8 mouse cellular contexts compared by ENCODE assay signal in genomic region chr1:161142531-161143159, GRCm38 (mm10). TPM values are rescaled to one million over a fixed set of nuclear protein-coding genes. Genes with fewer than 3 reads are reported as not detected.
DNase-seq lines count a peak whose midpoint lies in the region; ATAC-seq and TF ChIP-seq lines count a peak whose summit lies in the region.

Ankrd45 (plus strand) TSS chr1:161142691.

- no peak for TF ChIP-seq EP300 in heart, postnatal 0 days (IDR thresholded peaks at IDR 0.05; ENCODE audit: low read depth)

- H3K36me3 ChIP-seq in megakaryocyte, embryonic 14.5 days (replicated peaks; ENCODE audit: low read length): no peaks in the 10 kb centered on the region
- H3K36me3 ChIP-seq in embryonic facial prominence, embryonic 11.5 days (replicated peaks; ENCODE audit: control insufficient read depth, insufficient read depth, low read depth, low read length): no peaks in the 10 kb centered on the region
- no peaks in the 10 kb centered on the region for H3K36me3 ChIP-seq in heart, postnatal 0 days (replicated peaks; ENCODE audit: control insufficient read depth, insufficient read depth, low read length)
- no peaks in the 10 kb centered on the region for H3K36me3 ChIP-seq in liver, embryonic 13.5 days
- H3K36me3 ChIP-seq in neural tube, embryonic 15.5 days: no peaks in the 10 kb centered on the region

- H3K4me2 ChIP-seq in embryonic facial prominence, embryonic 11.5 days (ENCODE audit: low read depth, low read length): peak within 1 kb of the TSS; percentile 56
- H3K4me2 ChIP-seq in heart, postnatal 0 days (ENCODE audit: low read depth, low read length): peak within 1 kb of the TSS; percentile 80
- peak within 1 kb of the TSS; percentile 48 for H3K4me2 ChIP-seq in liver, embryonic 13.5 days
- peak within 1 kb of the TSS; percentile 87 for H3K4me2 ChIP-seq in neural tube, embryonic 15.5 days

- WGBS in embryonic facial prominence, embryonic 11.5 days: 5% methylated on average over 32 of the region's 33 CpGs
- 6% methylated on average over 32 of the region's 33 CpGs for WGBS in heart, postnatal 0 days
- 10% methylated on average over 33 of the region's 33 CpGs for WGBS in liver, embryonic 13.5 days (ENCODE audit: insufficient replicate concordance)
- 3% methylated on average over 31 of the region's 33 CpGs for WGBS in neural tube, embryonic 15.5 days

- no peak within 1 kb of the TSS for H3K27ac ChIP-seq in embryonic facial prominence, embryonic 11.5 days (replicated peaks; ENCODE audit: low read depth, low read length)
- H3K27ac ChIP-seq in heart, postnatal 0 days (ENCODE audit: low read depth): no peak within 1 kb of the TSS
- H3K27ac ChIP-seq in liver, embryonic 13.5 days: no peak within 1 kb of the TSS
- H3K27ac ChIP-seq in neural tube, embryonic 15.5 days (replicated peaks): peak within 1 kb of the TSS; percentile 33; the same call in 1 of the 2 replicates

- H3K4me1 ChIP-seq in megakaryocyte, embryonic 14.5 days: peaks cover 10% of the 10 kb centered on the region
- no peaks in the 10 kb centered on the region for H3K4me1 ChIP-seq in embryonic facial prominence, embryonic 11.5 days (ENCODE audit: control insufficient read depth, insufficient read depth, low read length)
- 0 out of 2 replicates have a peak, but pooled peaks cover 7% of the 10 kb centered on the region for H3K4me1 ChIP-seq in heart, postnatal 0 days (ENCODE audit: control insufficient read depth, insufficient read depth)
- peaks cover 4% of the 10 kb centered on the region; the same call in 1 of the 2 replicates for H3K4me1 ChIP-seq in liver, embryonic 13.5 days (replicated peaks)
- peaks cover 7% of the 10 kb centered on the region; the same call in 1 of the 2 replicates for H3K4me1 ChIP-seq in neural tube, embryonic 15.5 days

- H3K9ac ChIP-seq in embryonic facial prominence, embryonic 11.5 days (replicated peaks; ENCODE audit: low read length): peak within 1 kb of the TSS; percentile 4; the same call in 1 of the 2 replicates
- peak within 1 kb of the TSS; percentile 42 for H3K9ac ChIP-seq in heart, postnatal 0 days (replicated peaks; ENCODE audit: low read depth, low read length)
- no peak within 1 kb of the TSS for H3K9ac ChIP-seq in liver, embryonic 13.5 days
- peak within 1 kb of the TSS; percentile 66 for H3K9ac ChIP-seq in neural tube, embryonic 15.5 days (replicated peaks)

- H3K4me3 ChIP-seq in megakaryocyte, embryonic 14.5 days (replicated peaks): peak within 1 kb of the TSS; percentile 72
- H3K4me3 ChIP-seq in embryonic facial prominence, embryonic 11.5 days (ENCODE audit: low read depth, low read length): peak within 1 kb of the TSS; percentile 21
- peak within 1 kb of the TSS; percentile 53 for H3K4me3 ChIP-seq in heart, postnatal 0 days (ENCODE audit: low read depth, low read length)
- H3K4me3 ChIP-seq in liver, embryonic 13.5 days (replicated peaks): peak within 1 kb of the TSS; percentile 23
- H3K4me3 ChIP-seq in neural tube, embryonic 15.5 days (replicated peaks): peak within 1 kb of the TSS; percentile 56

- no peak for TF ChIP-seq CTCF in heart, postnatal 0 days (IDR thresholded peaks at IDR 0.05; ENCODE audit: low read depth)

- peak; percentile 75 for DNase-seq in embryonic facial prominence, embryonic 11.5 days (ENCODE audit: low spot score)
- peak; percentile 36 for DNase-seq in heart, postnatal 0 days (ENCODE audit: low spot score)
- peak; percentile 65 to 81 for DNase-seq in kidney, postnatal 36 days
- DNase-seq in liver, embryonic 13.5 days: peak; percentile 31
- peak; percentile 27 to 64 for DNase-seq in urinary bladder, postnatal 4 days (ENCODE audit: low spot score in 2 of 2)

- no peak for ATAC-seq in megakaryocyte, adult 5-6 weeks (ENCODE audit: poor library complexity, severe bottlenecking)
- ATAC-seq in embryonic facial prominence, embryonic 11.5 days (replicated peaks; ENCODE audit: insufficient number of reproducible peaks, low FRiP score, low TSS enrichment, low read depth): peak; percentile 95
- peak; percentile 83 for ATAC-seq in heart, postnatal 0 days (ENCODE audit: insufficient read depth, low read depth)
- ATAC-seq in liver, embryonic 13.5 days (ENCODE audit: low read depth): no peak
- ATAC-seq in neural tube, embryonic 15.5 days (ENCODE audit: low FRiP score): peak; percentile 96

- peaks cover 5% of the 10 kb centered on the region; the same call in 1 of the 2 replicates for H3K9me3 ChIP-seq in megakaryocyte, embryonic 14.5 days
- no peaks in the 10 kb centered on the region for H3K9me3 ChIP-seq in embryonic facial prominence, embryonic 11.5 days (replicated peaks; ENCODE audit: control insufficient read depth, low read length)
- no peaks in the 10 kb centered on the region for H3K9me3 ChIP-seq in heart, postnatal 0 days (replicated peaks; ENCODE audit: control insufficient read depth, low read length)
- H3K9me3 ChIP-seq in liver, embryonic 13.5 days (replicated peaks): no peaks in the 10 kb centered on the region
- no peaks in the 10 kb centered on the region for H3K9me3 ChIP-seq in neural tube, embryonic 15.5 days (replicated peaks)

- H3K27me3 ChIP-seq in megakaryocyte, embryonic 14.5 days (replicated peaks): peaks cover 5% of the 10 kb centered on the region
- no peaks in the 10 kb centered on the region for H3K27me3 ChIP-seq in embryonic facial prominence, embryonic 11.5 days (ENCODE audit: control insufficient read depth, insufficient read depth, low read length)
- H3K27me3 ChIP-seq in heart, postnatal 0 days (ENCODE audit: control insufficient read depth, insufficient read depth, low read length): no peaks in the 10 kb centered on the region
- peaks cover 14% of the 10 kb centered on the region for H3K27me3 ChIP-seq in liver, embryonic 13.5 days
- H3K27me3 ChIP-seq in neural tube, embryonic 15.5 days (replicated peaks): no peaks in the 10 kb centered on the region

RNA-seq across cellular contexts. Expression of gene Ankrd45, which starts in this region (rescaled TPM):
- not detected in 2 replicates for polyA plus RNA-seq in megakaryocyte, embryonic 14.5 days (2012; ENCODE audit: insufficient read depth, low replicate concordance)
- not detected in 2 replicates for total RNA-seq in megakaryocyte, adult 5-6 weeks (2015)
- not detected in 2 replicates for total RNA-seq in megakaryocyte, adult 5-6 weeks (2017)
- polyA plus RNA-seq in embryonic facial prominence, embryonic 11.5 days (2014; fragmentation: Nextera tagmentation; extraction: Ambion mirVana): 5.0 and 6.2 TPM in 2 replicates
- total RNA-seq in heart, postnatal 0 days (2014; rRNA removed; ENCODE audit: low replicate concordance): 5.1 and 5.9 TPM in 2 replicates
- polyA plus RNA-seq in heart, postnatal 0 days (2015; fragmentation: Nextera tagmentation; extraction: Ambion mirVana): 2.6 and 3.0 TPM in 2 replicates
- 0.06 TPM in 1 of 2 replicates, not detected in the other for polyA plus RNA-seq in liver, embryonic 13.5 days (2015; fragmentation: Nextera tagmentation; extraction: Ambion mirVana)
- polyA plus RNA-seq in neural tube, embryonic 15.5 days (2015; fragmentation: Nextera tagmentation; extraction: Ambion mirVana): 20.8 and 24.4 TPM in 2 replicates

Comparison
In these comparisons a context has a peak if more than half of its experiments do, and no peak if none do; other contexts are left out.
1. Peak in DNase-seq, H3K4me3 ChIP-seq and H3K4me2 ChIP-seq in liver, embryonic 13.5 days; RNA of the gene not detected or under 1 TPM.
2. H3K4me3 ChIP-seq: peak in every context shown above with its lines; median percentile 72 in megakaryocyte, embryonic 14.5 days; 56 in neural tube, embryonic 15.5 days; 53 in heart, postnatal 0 days; 23 in liver, embryonic 13.5 days; 21 in embryonic facial prominence, embryonic 11.5 days.
3. ATAC-seq: peak in embryonic facial prominence, embryonic 11.5 days (single experiment), heart, postnatal 0 days (single experiment) and neural tube, embryonic 15.5 days (single experiment); none in megakaryocyte, adult 5-6 weeks (single experiment) and liver, embryonic 13.5 days (single experiment).
4. Peak in every context shown above with its lines, with median percentiles within 50 percentile points of each other: DNase-seq and H3K4me2 ChIP-seq.